Mouse (Mus musculus): ENCODE data around the gene Akr1a1. TPM values are rescaled to one million over a fixed set of nuclear protein-coding genes. Genes with fewer than 3 reads are reported as not detected.

The Akr1a1 gene
- total and polyA plus RNA-seq, 3 experiments, result 138 to 919 (median 367) TPM

GRCm38 (mm10) chr4:116655100-116655499, 3.6 kb upstream of the Akr1a1 start:
- TF ChIP-seq POLR2AphosphoS5 (IDR thresholded peaks at IDR 0.05; ENCODE audit: insufficient replicate concordance, low read depth, low read length) (no peak), GATA1 (IDR thresholded peaks at IDR 0.05; ENCODE audit: borderline replicate concordance, low read length) (no peak), GATA2 (IDR thresholded peaks at IDR 0.05; ENCODE audit: borderline replicate concordance, low read depth, low read length) (no peak), CTCF (IDR thresholded peaks at IDR 0.05; ENCODE audit: low read depth, low read length) (no peak), TAL1 (conservative IDR thresholded peaks at IDR 0.05; ENCODE audit: low read depth, low read length) (no peak)
- DNase-seq (ENCODE audit: low spot score) (no peak), ATAC-seq (ENCODE audit: extremely low read depth, insufficient number of reproducible peaks, low FRiP score, poor library complexity, severe bottlenecking) (peak; percentile 30; the same call in 1 of the 2 replicates)
- Histone ChIP-seq H3K4me3 (ENCODE audit: low read depth, low read length) (no peak overlapping the region), H3K36me3 (replicated peaks) (peaks cover 1% of the 10 kb centered on the region), H3K27me3 (ENCODE audit: insufficient read depth, low read length) (peaks cover 4% of the 10 kb centered on the region; the same call in 1 of the 2 replicates), H3K4me1 (ENCODE audit: insufficient read depth, low read depth, low read length) (peaks cover 33% of the 10 kb centered on the region), H3K9me3 (replicated peaks) (no peaks in the 10 kb centered on the region)

GRCm38 (mm10) chr4:116653228-116653627, 1.7 kb upstream of the Akr1a1 start:
- no peak for ATAC-seq (ENCODE audit: extremely low read depth, insufficient number of reproducible peaks, low FRiP score, poor library complexity, severe bottlenecking)
- peaks cover 14% of the 10 kb centered on the region for H3K36me3 ChIP-seq (replicated peaks)
- H3K27me3 ChIP-seq (ENCODE audit: insufficient read depth, low read length), result peaks cover 4% of the 10 kb centered on the region; the same call in 1 of the 2 replicates
- no peak for DNase-seq (ENCODE audit: low spot score)
- H3K9me3 ChIP-seq (replicated peaks), result no peaks in the 10 kb centered on the region
- no peak overlapping the region for H3K4me3 ChIP-seq (ENCODE audit: low read depth, low read length)
- H3K4me1 ChIP-seq (ENCODE audit: insufficient read depth, low read depth, low read length), result peaks cover 47% of the 10 kb centered on the region
- no peak for TF ChIP-seq POLR2AphosphoS5 (IDR thresholded peaks at IDR 0.05; ENCODE audit: insufficient replicate concordance, low read depth, low read length)

DNA sequence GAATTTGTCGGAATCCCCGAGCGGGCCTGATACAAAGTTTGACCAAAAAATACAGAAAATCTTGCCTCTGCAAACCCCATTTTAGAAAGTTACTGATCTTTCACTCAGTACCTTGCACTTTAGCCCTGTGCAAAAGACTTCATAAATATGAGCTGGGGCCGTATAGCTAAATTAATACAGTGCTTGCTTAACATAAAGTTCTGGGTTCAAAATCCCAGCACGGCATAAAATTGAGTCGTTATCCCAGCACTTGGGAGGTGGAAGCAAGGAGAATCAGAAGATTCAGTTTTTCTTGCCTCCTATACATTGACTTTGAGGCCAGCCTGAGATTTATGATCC, 286 bp upstream of the Akr1a1 start:
- DNase-seq (ENCODE audit: low spot score) (no peak), ATAC-seq (ENCODE audit: extremely low read depth, insufficient number of reproducible peaks, low FRiP score, poor library complexity, severe bottlenecking) (no peak)
- no peak for TF ChIP-seq CTCF (IDR thresholded peaks at IDR 0.05; ENCODE audit: low read depth, low read length)
- TF ChIP-seq POLR2AphosphoS5 (IDR thresholded peaks at IDR 0.05; ENCODE audit: insufficient replicate concordance, low read depth, low read length), result no peak
- no peak for TF ChIP-seq GATA2 (IDR thresholded peaks at IDR 0.05; ENCODE audit: borderline replicate concordance, low read depth, low read length)
- TF ChIP-seq TAL1 (conservative IDR thresholded peaks at IDR 0.05; ENCODE audit: low read depth, low read length), result no peak
- TF ChIP-seq GATA1 (IDR thresholded peaks at IDR 0.05; ENCODE audit: borderline replicate concordance, low read length), result no peak
- Histone ChIP-seq H3K36me3 (replicated peaks) (peaks cover 25% of the 10 kb centered on the region), H3K4me1 (ENCODE audit: insufficient read depth, low read depth, low read length) (peaks cover 59% of the 10 kb centered on the region), H3K9me3 (replicated peaks) (no peaks in the 10 kb centered on the region), H3K4me3 (ENCODE audit: low read depth, low read length) (peak overlapping the region; percentile 90), H3K27me3 (ENCODE audit: insufficient read depth, low read length) (no peaks in the 10 kb centered on the region)

- TF ChIP-seq TAL1 (conservative IDR thresholded peaks at IDR 0.05; ENCODE audit: low read depth, low read length) (no peak), POLR2AphosphoS5 (IDR thresholded peaks at IDR 0.05; ENCODE audit: insufficient replicate concordance, low read depth, low read length) (no peak), GATA1 (IDR thresholded peaks at IDR 0.05; ENCODE audit: borderline replicate concordance, low read length) (no peak), CTCF (IDR thresholded peaks at IDR 0.05; ENCODE audit: low read depth, low read length) (no peak), GATA2 (IDR thresholded peaks at IDR 0.05; ENCODE audit: borderline replicate concordance, low read depth, low read length) (no peak)
- no peak for ATAC-seq (ENCODE audit: extremely low read depth, insufficient number of reproducible peaks, low FRiP score, poor library complexity, severe bottlenecking)
- Histone ChIP-seq H3K27me3 (ENCODE audit: insufficient read depth, low read length) (no peaks in the 10 kb centered on the region), H3K4me3 (ENCODE audit: low read depth, low read length) (peak overlapping the region; percentile 90), H3K9me3 (replicated peaks) (no peaks in the 10 kb centered on the region), H3K4me1 (ENCODE audit: insufficient read depth, low read depth, low read length) (peaks cover 62% of the 10 kb centered on the region), H3K36me3 (replicated peaks) (peaks cover 39% of the 10 kb centered on the region)
- no peak for DNase-seq (ENCODE audit: low spot score)
Observed at GRCm38 (mm10) chr4:116650365-116650764, 1.1 kb downstream of the Akr1a1 start.

GRCm38 (mm10) chr4:116649411-116649810, 2.1 kb downstream of the Akr1a1 start:
- Histone ChIP-seq H3K27me3 (ENCODE audit: insufficient read depth, low read length) (no peaks in the 10 kb centered on the region), H3K4me3 (ENCODE audit: low read depth, low read length) (no peak overlapping the region), H3K9me3 (replicated peaks) (no peaks in the 10 kb centered on the region), H3K4me1 (ENCODE audit: insufficient read depth, low read depth, low read length) (peaks cover 54% of the 10 kb centered on the region), H3K36me3 (replicated peaks) (peaks cover 48% of the 10 kb centered on the region)
- TF ChIP-seq POLR2AphosphoS5 (IDR thresholded peaks at IDR 0.05; ENCODE audit: insufficient replicate concordance, low read depth, low read length) (no peak), CTCF (IDR thresholded peaks at IDR 0.05; ENCODE audit: low read depth, low read length) (no peak), GATA2 (IDR thresholded peaks at IDR 0.05; ENCODE audit: borderline replicate concordance, low read depth, low read length) (no peak), GATA1 (IDR thresholded peaks at IDR 0.05; ENCODE audit: borderline replicate concordance, low read length) (no peak), TAL1 (conservative IDR thresholded peaks at IDR 0.05; ENCODE audit: low read depth, low read length) (no peak)
- ATAC-seq (ENCODE audit: extremely low read depth, insufficient number of reproducible peaks, low FRiP score, poor library complexity, severe bottlenecking) (no peak), DNase-seq (ENCODE audit: low spot score) (no peak)

DNA sequence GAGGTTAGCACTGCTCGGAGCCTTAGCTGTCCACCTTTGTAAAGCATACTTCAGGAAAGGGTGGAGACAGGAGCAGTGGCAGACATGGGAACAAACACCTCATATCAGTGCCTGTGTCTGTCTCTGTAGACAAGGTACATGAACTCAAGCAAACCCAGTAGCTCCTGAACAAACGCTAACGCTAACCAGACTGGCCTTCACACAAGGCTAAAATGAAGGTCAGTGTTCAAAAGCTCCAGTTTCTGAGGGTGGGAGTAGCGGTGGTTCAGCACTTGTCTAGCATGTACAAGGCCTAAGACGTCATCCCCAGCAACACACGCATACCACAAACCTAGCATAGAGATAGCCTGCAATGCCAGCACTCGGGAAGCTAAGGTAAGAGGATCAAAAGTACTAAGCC, 5.9 kb downstream of the Akr1a1 start:
- ATAC-seq (ENCODE audit: extremely low read depth, insufficient number of reproducible peaks, low FRiP score, poor library complexity, severe bottlenecking) (no peak), DNase-seq (ENCODE audit: low spot score) (no peak)
- TF ChIP-seq GATA1 (IDR thresholded peaks at IDR 0.05; ENCODE audit: borderline replicate concordance, low read length) (no peak), TAL1 (conservative IDR thresholded peaks at IDR 0.05; ENCODE audit: low read depth, low read length) (no peak), POLR2AphosphoS5 (IDR thresholded peaks at IDR 0.05; ENCODE audit: insufficient replicate concordance, low read depth, low read length) (no peak), GATA2 (IDR thresholded peaks at IDR 0.05; ENCODE audit: borderline replicate concordance, low read depth, low read length) (no peak), CTCF (IDR thresholded peaks at IDR 0.05; ENCODE audit: low read depth, low read length) (no peak)
- Histone ChIP-seq H3K9me3 (replicated peaks) (no peaks in the 10 kb centered on the region), H3K4me3 (ENCODE audit: low read depth, low read length) (no peak overlapping the region), H3K36me3 (replicated peaks) (peaks cover 84% of the 10 kb centered on the region), H3K4me1 (ENCODE audit: insufficient read depth, low read depth, low read length) (peaks cover 44% of the 10 kb centered on the region), H3K27me3 (ENCODE audit: insufficient read depth, low read length) (no peaks in the 10 kb centered on the region)

DNA sequence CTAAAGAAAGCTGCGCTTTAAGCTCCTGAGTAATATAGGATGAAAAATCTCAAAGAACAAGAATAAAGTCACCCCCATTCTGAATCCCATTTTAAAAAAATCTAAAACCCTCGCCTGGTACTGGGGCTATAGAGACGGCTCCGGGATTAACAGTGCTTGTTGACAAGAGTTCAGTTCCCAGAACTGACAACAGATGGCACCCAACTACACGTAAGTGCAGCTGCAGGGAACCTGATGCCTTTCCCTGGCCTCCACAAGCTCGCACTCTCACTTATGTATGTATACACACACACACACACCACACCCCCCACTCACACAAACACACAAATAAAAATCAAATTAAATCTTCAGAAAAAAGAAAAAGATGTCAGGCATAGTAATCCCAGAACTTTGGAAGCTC, 7.2 kb downstream of the Akr1a1 start:
- peaks cover 87% of the 10 kb centered on the region for H3K36me3 ChIP-seq (replicated peaks)
- H3K4me3 ChIP-seq (ENCODE audit: low read depth, low read length), result no peak overlapping the region
- no peak for DNase-seq (ENCODE audit: low spot score)
- ATAC-seq (ENCODE audit: extremely low read depth, insufficient number of reproducible peaks, low FRiP score, poor library complexity, severe bottlenecking), result no peak
- no peak for TF ChIP-seq GATA1 (IDR thresholded peaks at IDR 0.05; ENCODE audit: borderline replicate concordance, low read length)
- TF ChIP-seq POLR2AphosphoS5 (IDR thresholded peaks at IDR 0.05; ENCODE audit: insufficient replicate concordance, low read depth, low read length), result no peak
- no peak for TF ChIP-seq TAL1 (conservative IDR thresholded peaks at IDR 0.05; ENCODE audit: low read depth, low read length)
- no peak for TF ChIP-seq CTCF (IDR thresholded peaks at IDR 0.05; ENCODE audit: low read depth, low read length)
- TF ChIP-seq GATA2 (IDR thresholded peaks at IDR 0.05; ENCODE audit: borderline replicate concordance, low read depth, low read length), result no peak
- H3K9me3 ChIP-seq (replicated peaks), result no peaks in the 10 kb centered on the region
- peaks cover 33% of the 10 kb centered on the region for H3K4me1 ChIP-seq (ENCODE audit: insufficient read depth, low read depth, low read length)
- H3K27me3 ChIP-seq (ENCODE audit: insufficient read depth, low read length), result no peaks in the 10 kb centered on the region

Data from G1E (cell line).